Mouse (Mus musculus): ENCODE results near the gene Phldb2. TPM values are rescaled to one million over a fixed set of nuclear protein-coding genes. Genes with fewer than 3 reads are reported as not detected.
A peak's percentile ranks its signal among the peaks of the same experiment; 100 is the strongest.

The Phldb2 gene
- polyA plus RNA-seq, 1 experiment from 2014 or later = 40.2 TPM

- no peak for ATAC-seq (ENCODE audit: low read depth)
- peaks cover 54% of the 10 kb centered on the region for H3K36me3 ChIP-seq (ENCODE audit: control insufficient read depth, insufficient read depth, low read length)
- H3K9ac ChIP-seq (ENCODE audit: low read depth, low read length) = no peak overlapping the region
- no peaks in the 10 kb centered on the region for H3K9me3 ChIP-seq (ENCODE audit: control insufficient read depth, low read length)
- H3K4me2 ChIP-seq (ENCODE audit: low read depth, low read length) = no peak overlapping the region
- H3K27me3 ChIP-seq (replicated peaks; ENCODE audit: control insufficient read depth, insufficient read depth, low read length) = no peaks in the 10 kb centered on the region
- WGBS = 88% methylated on average over 2 of the region's 2 CpGs
- no peak overlapping the region for H3K27ac ChIP-seq (replicated peaks; ENCODE audit: low read depth, low read length)
- DNase-seq (ENCODE audit: low spot score) = no peak
- no peaks in the 10 kb centered on the region for H3K4me1 ChIP-seq (ENCODE audit: control insufficient read depth, insufficient read depth, low read length)
- no peak overlapping the region for H3K4me3 ChIP-seq (ENCODE audit: low read depth, low read length)
Observed at GRCm38 (mm10) chr16:45798591-45798990, 154.8 kb downstream of the Phldb2 start.

- ATAC-seq (ENCODE audit: low read depth) = peak; percentile 89
Observed at GRCm38 (mm10) chr16:45796815-45797214, 156.6 kb downstream of the Phldb2 start.

GRCm38 (mm10) chr16:45795188-45795693 lies 158.2 kb downstream of the Phldb2 start:
- no peak overlapping the region for H3K4me3 ChIP-seq (ENCODE audit: low read depth, low read length)
- no peaks in the 10 kb centered on the region for H3K9me3 ChIP-seq (ENCODE audit: control insufficient read depth, low read length)
- no peaks in the 10 kb centered on the region for H3K27me3 ChIP-seq (replicated peaks; ENCODE audit: control insufficient read depth, insufficient read depth, low read length)
- H3K27ac ChIP-seq (replicated peaks; ENCODE audit: low read depth, low read length) = no peak overlapping the region
- H3K4me1 ChIP-seq (ENCODE audit: control insufficient read depth, insufficient read depth, low read length) = no peaks in the 10 kb centered on the region
- H3K36me3 ChIP-seq (ENCODE audit: control insufficient read depth, insufficient read depth, low read length) = peaks cover 52% of the 10 kb centered on the region
- ATAC-seq (ENCODE audit: low read depth) = no peak
- no peak overlapping the region for H3K9ac ChIP-seq (ENCODE audit: low read depth, low read length)
- WGBS = 72% methylated on average over 5 of the region's 5 CpGs
- no peak for DNase-seq (ENCODE audit: low spot score)
- no peak overlapping the region for H3K4me2 ChIP-seq (ENCODE audit: low read depth, low read length)

More at GRCm38 (mm10) chr16:45796815-45797214, 156.6 kb downstream of the Phldb2 start:
- Histone ChIP-seq H3K9ac (ENCODE audit: low read depth, low read length) (no peak overlapping the region), H3K27me3 (replicated peaks; ENCODE audit: control insufficient read depth, insufficient read depth, low read length) (no peaks in the 10 kb centered on the region), H3K4me1 (ENCODE audit: control insufficient read depth, insufficient read depth, low read length) (no peaks in the 10 kb centered on the region), H3K27ac (replicated peaks; ENCODE audit: low read depth, low read length) (no peak overlapping the region), H3K9me3 (ENCODE audit: control insufficient read depth, low read length) (no peaks in the 10 kb centered on the region), H3K36me3 (ENCODE audit: control insufficient read depth, insufficient read depth, low read length) (peaks cover 60% of the 10 kb centered on the region), H3K4me2 (ENCODE audit: low read depth, low read length) (no peak overlapping the region), H3K4me3 (ENCODE audit: low read depth, low read length) (no peak overlapping the region)
- DNase-seq (ENCODE audit: low spot score) = peak; percentile 82
- WGBS = 45% methylated on average over 2 of the region's 2 CpGs

GRCm38 (mm10) chr16:45792781-45793180 lies 160.6 kb downstream of the Phldb2 start:
- ATAC-seq (ENCODE audit: low read depth) (no peak), DNase-seq (ENCODE audit: low spot score) (no peak)
- whole genome bisulfite sequencing = 81% methylated on average over 2 of the region's 2 CpGs
- Histone ChIP-seq H3K4me1 (ENCODE audit: control insufficient read depth, insufficient read depth, low read length) (no peaks in the 10 kb centered on the region), H3K9me3 (ENCODE audit: control insufficient read depth, low read length) (no peaks in the 10 kb centered on the region), H3K27me3 (replicated peaks; ENCODE audit: control insufficient read depth, insufficient read depth, low read length) (no peaks in the 10 kb centered on the region), H3K9ac (ENCODE audit: low read depth, low read length) (no peak overlapping the region), H3K4me2 (ENCODE audit: low read depth, low read length) (no peak overlapping the region), H3K27ac (replicated peaks; ENCODE audit: low read depth, low read length) (no peak overlapping the region), H3K4me3 (ENCODE audit: low read depth, low read length) (no peak overlapping the region), H3K36me3 (ENCODE audit: control insufficient read depth, insufficient read depth, low read length) (peaks cover 50% of the 10 kb centered on the region)

GRCm38 (mm10) chr16:45791286-45791685 lies 162.1 kb downstream of the Phldb2 start:
- WGBS = 50% methylated on average over 5 of the region's 5 CpGs
- peaks cover 61% of the 10 kb centered on the region for H3K36me3 ChIP-seq (ENCODE audit: control insufficient read depth, insufficient read depth, low read length)

GRCm38 (mm10) chr16:45789311-45789710 lies 164.1 kb downstream of the Phldb2 start:
- Histone ChIP-seq H3K9me3 (ENCODE audit: control insufficient read depth, low read length) (no peaks in the 10 kb centered on the region), H3K27me3 (replicated peaks; ENCODE audit: control insufficient read depth, insufficient read depth, low read length) (no peaks in the 10 kb centered on the region), H3K4me2 (ENCODE audit: low read depth, low read length) (no peak overlapping the region), H3K4me1 (ENCODE audit: control insufficient read depth, insufficient read depth, low read length) (no peaks in the 10 kb centered on the region), H3K36me3 (ENCODE audit: control insufficient read depth, insufficient read depth, low read length) (peaks cover 56% of the 10 kb centered on the region), H3K4me3 (ENCODE audit: low read depth, low read length) (no peak overlapping the region), H3K9ac (ENCODE audit: low read depth, low read length) (no peak overlapping the region), H3K27ac (replicated peaks; ENCODE audit: low read depth, low read length) (no peak overlapping the region)
- no peak for ATAC-seq (ENCODE audit: low read depth)
- DNase-seq (ENCODE audit: low spot score) = no peak
- 92% methylated on average over 2 of the region's 2 CpGs for WGBS

More at GRCm38 (mm10) chr16:45791286-45791685, 162.1 kb downstream of the Phldb2 start:
- no peak overlapping the region for H3K27ac ChIP-seq (replicated peaks; ENCODE audit: low read depth, low read length)
- DNase-seq (ENCODE audit: low spot score) = peak; percentile 53
- no peak overlapping the region for H3K9ac ChIP-seq (ENCODE audit: low read depth, low read length)
- H3K4me3 ChIP-seq (ENCODE audit: low read depth, low read length) = no peak overlapping the region
- no peak overlapping the region for H3K4me2 ChIP-seq (ENCODE audit: low read depth, low read length)
- H3K27me3 ChIP-seq (replicated peaks; ENCODE audit: control insufficient read depth, insufficient read depth, low read length) = no peaks in the 10 kb centered on the region
- ATAC-seq (ENCODE audit: low read depth) = peak; percentile 85; the same call in 1 of the 2 replicates
- H3K4me1 ChIP-seq (ENCODE audit: control insufficient read depth, insufficient read depth, low read length) = no peaks in the 10 kb centered on the region
- no peaks in the 10 kb centered on the region for H3K9me3 ChIP-seq (ENCODE audit: control insufficient read depth, low read length)

- WGBS = 94% methylated on average over 6 of the region's 6 CpGs
- Histone ChIP-seq H3K4me1 (ENCODE audit: control insufficient read depth, insufficient read depth, low read length) (no peaks in the 10 kb centered on the region), H3K36me3 (ENCODE audit: control insufficient read depth, insufficient read depth, low read length) (peaks cover 47% of the 10 kb centered on the region), H3K27ac (replicated peaks; ENCODE audit: low read depth, low read length) (no peak overlapping the region), H3K9ac (ENCODE audit: low read depth, low read length) (no peak overlapping the region), H3K27me3 (replicated peaks; ENCODE audit: control insufficient read depth, insufficient read depth, low read length) (no peaks in the 10 kb centered on the region), H3K9me3 (ENCODE audit: control insufficient read depth, low read length) (no peaks in the 10 kb centered on the region), H3K4me2 (ENCODE audit: low read depth, low read length) (no peak overlapping the region), H3K4me3 (ENCODE audit: low read depth, low read length) (no peak overlapping the region)
- ATAC-seq (ENCODE audit: low read depth) = no peak
- no peak for DNase-seq (ENCODE audit: low spot score)
Observed at GRCm38 (mm10) chr16:45787650-45788049, 165.7 kb downstream of the Phldb2 start.

GRCm38 (mm10) chr16:45786639-45787038 lies 166.8 kb downstream of the Phldb2 start:
- Histone ChIP-seq H3K36me3 (ENCODE audit: control insufficient read depth, insufficient read depth, low read length) (peaks cover 42% of the 10 kb centered on the region), H3K27ac (replicated peaks; ENCODE audit: low read depth, low read length) (no peak overlapping the region), H3K27me3 (replicated peaks; ENCODE audit: control insufficient read depth, insufficient read depth, low read length) (no peaks in the 10 kb centered on the region), H3K9me3 (ENCODE audit: control insufficient read depth, low read length) (no peaks in the 10 kb centered on the region), H3K4me2 (ENCODE audit: low read depth, low read length) (no peak overlapping the region), H3K4me1 (ENCODE audit: control insufficient read depth, insufficient read depth, low read length) (no peaks in the 10 kb centered on the region), H3K4me3 (ENCODE audit: low read depth, low read length) (no peak overlapping the region), H3K9ac (ENCODE audit: low read depth, low read length) (no peak overlapping the region)
- DNase-seq (ENCODE audit: low spot score) (no peak), ATAC-seq (ENCODE audit: low read depth) (no peak)
- WGBS = 32% methylated on average over 8 of the region's 8 CpGs

GRCm38 (mm10) chr16:45780001-45780400 lies 173.4 kb downstream of the Phldb2 start:
- Histone ChIP-seq H3K4me2 (ENCODE audit: low read depth, low read length) (no peak overlapping the region), H3K27ac (replicated peaks; ENCODE audit: low read depth, low read length) (no peak overlapping the region), H3K36me3 (ENCODE audit: control insufficient read depth, insufficient read depth, low read length) (peaks cover 71% of the 10 kb centered on the region), H3K27me3 (replicated peaks; ENCODE audit: control insufficient read depth, insufficient read depth, low read length) (no peaks in the 10 kb centered on the region), H3K4me1 (ENCODE audit: control insufficient read depth, insufficient read depth, low read length) (no peaks in the 10 kb centered on the region), H3K4me3 (ENCODE audit: low read depth, low read length) (no peak overlapping the region), H3K9ac (ENCODE audit: low read depth, low read length) (no peak overlapping the region), H3K9me3 (ENCODE audit: control insufficient read depth, low read length) (no peaks in the 10 kb centered on the region)
- WGBS = 63% methylated on average over 6 of the region's 6 CpGs
- no peak for DNase-seq (ENCODE audit: low spot score)
- no peak for ATAC-seq (ENCODE audit: low read depth)

Data from embryonic facial prominence, embryonic 14.5 days (tissue).